Mouse (Mus musculus): ENCODE measurements at regions not wholly inside any gene's neighbourhood (a gene's known extent, or its start where the extent isn't known, plus 50 kb on each side); places are given as distances from the start of the nearest gene placed in this dataset.

DNA sequence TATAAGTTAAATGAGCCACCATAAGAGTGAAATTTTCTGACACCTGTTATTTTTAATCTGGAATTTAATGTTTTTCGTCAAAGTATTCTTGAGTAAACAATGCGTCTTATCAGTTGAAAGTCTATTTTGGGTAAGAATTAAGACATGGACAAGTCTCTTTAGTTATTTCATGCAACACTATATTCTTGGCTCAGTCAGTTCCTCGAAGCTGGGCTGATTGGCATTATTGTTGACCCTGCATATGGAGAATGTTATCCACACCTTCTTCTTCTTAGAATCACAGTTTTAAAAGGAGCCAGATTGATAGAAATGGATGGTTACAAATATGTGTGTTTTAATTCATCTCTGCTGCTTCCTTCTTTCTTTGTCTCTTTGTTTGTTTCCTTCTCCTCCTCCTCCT lies 289.5 kb upstream of the Meox2 start:
- 60% methylated on average over 3 of the region's 3 CpGs for WGBS
- no peak for DNase-seq
- no peaks in the 10 kb centered on the region for H3K4me1 ChIP-seq (ENCODE audit: control insufficient read depth, insufficient read depth, low read length)
- no peak overlapping the region for H3K4me3 ChIP-seq (replicated peaks; ENCODE audit: extremely low read depth, low read depth, low read length)
- TF ChIP-seq CTCF (IDR thresholded peaks at IDR 0.05; ENCODE audit: insufficient read depth, low read length) (no peak), POLR2A (IDR thresholded peaks at IDR 0.05; ENCODE audit: borderline replicate concordance, extremely low read depth, low read depth, low read length) (no peak)

DNA sequence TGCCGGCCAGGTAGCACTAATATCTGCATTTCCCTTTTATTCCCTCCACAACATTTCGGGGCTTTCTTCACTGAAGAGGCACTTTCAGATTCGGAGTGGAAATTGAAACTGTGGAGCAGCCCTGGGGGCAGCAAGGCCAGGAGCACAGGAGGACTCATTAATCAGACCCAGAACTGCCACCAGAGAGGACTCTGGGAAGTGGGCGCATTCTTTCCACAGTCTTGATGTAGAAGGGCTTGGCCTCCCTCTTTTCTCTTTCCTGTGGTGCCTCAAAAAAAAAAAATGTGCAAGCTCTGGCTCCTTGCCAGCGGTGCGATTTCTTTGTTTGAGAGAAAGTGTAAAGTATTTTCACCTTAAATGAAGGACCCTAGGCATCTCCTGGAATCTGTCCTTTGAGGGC lies 281.6 kb upstream of the Meox2 start:
- Histone ChIP-seq H3K4me1 (ENCODE audit: control insufficient read depth, insufficient read depth, low read length) (no peaks in the 10 kb centered on the region), H3K4me3 (replicated peaks; ENCODE audit: extremely low read depth, low read depth, low read length) (no peak overlapping the region)
- 45% methylated on average over 6 of the region's 6 CpGs for WGBS
- no peak for DNase-seq
- TF ChIP-seq POLR2A (IDR thresholded peaks at IDR 0.05; ENCODE audit: borderline replicate concordance, extremely low read depth, low read depth, low read length), result no peak
- TF ChIP-seq CTCF (IDR thresholded peaks at IDR 0.05; ENCODE audit: insufficient read depth, low read length), result no peak

DNA sequence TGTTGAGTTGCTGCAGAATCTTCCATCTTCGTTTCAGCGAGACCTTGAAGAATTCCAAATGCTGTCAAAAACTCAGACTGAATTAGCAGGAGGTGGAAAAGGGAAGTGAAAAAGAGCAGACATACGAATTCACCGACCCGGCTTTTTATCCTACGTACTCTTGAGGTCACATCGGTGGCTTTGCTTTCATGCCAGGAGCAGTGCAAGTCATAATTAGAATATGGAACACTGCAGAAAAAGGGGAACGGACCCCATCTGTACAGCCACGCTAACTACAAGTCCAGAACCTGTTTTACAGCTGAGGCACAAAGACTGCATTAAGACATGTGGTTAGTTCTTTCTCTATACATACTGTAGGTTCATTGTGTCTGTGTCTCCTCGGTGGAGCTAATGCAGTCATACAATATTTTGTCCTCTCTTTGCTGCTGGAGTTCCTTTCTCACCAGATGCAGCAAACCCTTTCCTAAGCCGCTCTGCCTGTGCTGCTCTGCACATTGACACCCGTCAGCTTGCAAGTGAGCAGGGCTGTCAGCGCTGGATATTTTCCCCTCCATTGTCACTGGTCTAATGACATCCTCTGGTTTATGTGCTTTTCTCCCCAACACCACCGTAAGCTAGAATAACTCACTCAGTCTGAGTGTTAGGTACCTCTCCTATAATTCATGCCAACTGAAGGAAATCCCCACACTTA lies 276.9 kb upstream of the Meox2 start:
- Histone ChIP-seq H3K4me3 (replicated peaks; ENCODE audit: extremely low read depth, low read depth, low read length) (no peak overlapping the region), H3K4me1 (ENCODE audit: control insufficient read depth, insufficient read depth, low read length) (no peaks in the 10 kb centered on the region)
- WGBS, result 76% methylated on average over 14 of the region's 14 CpGs
- no peak for TF ChIP-seq POLR2A (IDR thresholded peaks at IDR 0.05; ENCODE audit: borderline replicate concordance, extremely low read depth, low read depth, low read length)
- TF ChIP-seq CTCF (IDR thresholded peaks at IDR 0.05; ENCODE audit: insufficient read depth, low read length), result no peak
- DNase-seq, result no peak

DNA sequence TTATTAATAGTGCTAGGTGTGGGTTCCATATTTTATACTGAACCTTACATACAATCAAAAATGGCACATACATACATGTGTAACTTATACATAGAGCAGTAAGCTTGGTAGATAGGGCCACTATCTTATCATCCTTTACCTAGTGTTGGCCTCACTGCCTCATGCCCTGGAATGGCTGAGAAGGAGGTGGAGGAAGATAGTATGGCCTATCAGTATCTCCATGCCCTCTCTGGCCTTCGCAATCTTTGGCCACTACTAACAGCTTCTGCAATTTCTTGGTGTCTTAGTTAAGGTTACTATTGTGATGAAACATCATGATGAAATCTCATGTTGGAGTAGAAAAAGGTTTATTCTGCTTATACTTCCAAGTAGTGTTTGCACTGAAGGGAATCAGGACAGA lies 265.4 kb upstream of the Meox2 start:
- no peak overlapping the region for H3K4me3 ChIP-seq (replicated peaks; ENCODE audit: extremely low read depth, low read depth, low read length)
- no peak for DNase-seq
- 86% methylated on average over 1 of the region's 1 CpGs for WGBS
- TF ChIP-seq POLR2A (IDR thresholded peaks at IDR 0.05; ENCODE audit: borderline replicate concordance, extremely low read depth, low read depth, low read length) (no peak), CTCF (IDR thresholded peaks at IDR 0.05; ENCODE audit: insufficient read depth, low read length) (no peak)
- H3K4me1 ChIP-seq (ENCODE audit: control insufficient read depth, insufficient read depth, low read length), result no peaks in the 10 kb centered on the region

DNA sequence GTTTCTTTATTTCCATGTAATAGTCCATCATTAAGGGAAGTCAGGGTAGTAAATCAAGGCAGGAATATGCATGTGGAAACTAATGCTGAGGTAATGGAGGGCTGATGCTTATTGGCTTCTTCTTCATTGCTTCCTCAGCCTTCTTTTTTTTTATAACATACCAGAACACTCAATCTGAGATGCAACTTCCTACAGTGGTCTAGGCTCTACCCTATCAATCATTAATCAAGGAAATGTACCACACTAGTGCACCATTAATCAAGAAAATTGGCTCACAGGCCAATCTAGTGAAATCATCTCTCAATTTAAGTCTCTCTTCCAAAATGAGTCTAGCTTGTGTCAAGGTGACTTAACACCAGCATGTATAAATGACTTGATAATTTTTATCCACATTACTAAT lies 263.2 kb upstream of the Meox2 start:
- TF ChIP-seq CTCF (IDR thresholded peaks at IDR 0.05; ENCODE audit: insufficient read depth, low read length) (no peak), POLR2A (IDR thresholded peaks at IDR 0.05; ENCODE audit: borderline replicate concordance, extremely low read depth, low read depth, low read length) (no peak)

DNA sequence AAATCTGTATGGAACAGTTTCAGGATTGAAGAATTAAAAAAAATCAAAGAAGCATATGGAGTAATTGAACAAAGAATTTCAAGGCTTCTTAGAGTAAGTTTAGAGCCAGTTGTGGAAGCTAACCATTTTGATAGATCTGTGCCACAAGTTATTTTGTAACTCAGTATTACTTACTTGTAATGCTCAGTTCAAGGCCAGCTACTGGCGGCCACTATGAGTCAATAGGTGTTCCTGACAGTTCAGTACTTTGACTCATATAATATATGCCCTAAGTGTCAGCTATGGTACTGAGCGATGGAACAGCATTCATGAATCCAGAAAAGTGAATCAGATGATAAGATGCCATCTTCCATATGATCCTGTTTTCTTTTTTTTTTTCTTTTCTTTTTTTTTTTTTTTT lies 259.3 kb upstream of the Meox2 start:
- DNase-seq, result no peak
- Histone ChIP-seq H3K4me1 (ENCODE audit: control insufficient read depth, insufficient read depth, low read length) (no peaks in the 10 kb centered on the region), H3K4me3 (replicated peaks; ENCODE audit: extremely low read depth, low read depth, low read length) (no peak overlapping the region)
- TF ChIP-seq CTCF (IDR thresholded peaks at IDR 0.05; ENCODE audit: insufficient read depth, low read length), result no peak
- no peak for TF ChIP-seq POLR2A (IDR thresholded peaks at IDR 0.05; ENCODE audit: borderline replicate concordance, extremely low read depth, low read depth, low read length)
- WGBS, result 96% methylated on average over 2 of the region's 2 CpGs

More for the DNA sequence above, 263.2 kb upstream of the Meox2 start:
- no peak for DNase-seq
- Histone ChIP-seq H3K4me1 (ENCODE audit: control insufficient read depth, insufficient read depth, low read length) (no peaks in the 10 kb centered on the region), H3K4me3 (replicated peaks; ENCODE audit: extremely low read depth, low read depth, low read length) (no peak overlapping the region)

DNA sequence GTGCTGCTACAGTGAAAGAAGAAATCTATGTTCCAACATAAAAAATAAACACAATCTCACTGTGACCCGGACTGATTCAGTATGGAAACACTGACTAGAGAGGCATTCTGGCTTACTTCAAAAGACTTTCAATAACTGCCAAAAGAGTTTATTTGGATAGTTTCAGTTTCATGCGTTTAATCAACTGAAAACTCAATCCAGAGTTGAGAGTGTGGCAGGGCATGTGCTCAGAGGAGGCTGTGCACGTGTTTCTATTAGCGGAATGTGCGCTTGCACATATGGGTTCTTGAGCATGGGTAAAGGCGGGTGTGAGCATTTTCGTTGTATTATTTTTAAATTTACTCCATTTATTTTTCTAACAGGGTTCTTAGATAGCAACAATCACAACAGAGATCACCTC lies 245.2 kb upstream of the Meox2 start:
- Histone ChIP-seq H3K4me1 (ENCODE audit: control insufficient read depth, insufficient read depth, low read length) (no peaks in the 10 kb centered on the region), H3K4me3 (replicated peaks; ENCODE audit: extremely low read depth, low read depth, low read length) (no peak overlapping the region)
- TF ChIP-seq POLR2A (IDR thresholded peaks at IDR 0.05; ENCODE audit: borderline replicate concordance, extremely low read depth, low read depth, low read length) (no peak), CTCF (IDR thresholded peaks at IDR 0.05; ENCODE audit: insufficient read depth, low read length) (no peak)
- 63% methylated on average over 7 of the region's 7 CpGs for WGBS
- no peak for DNase-seq

DNA sequence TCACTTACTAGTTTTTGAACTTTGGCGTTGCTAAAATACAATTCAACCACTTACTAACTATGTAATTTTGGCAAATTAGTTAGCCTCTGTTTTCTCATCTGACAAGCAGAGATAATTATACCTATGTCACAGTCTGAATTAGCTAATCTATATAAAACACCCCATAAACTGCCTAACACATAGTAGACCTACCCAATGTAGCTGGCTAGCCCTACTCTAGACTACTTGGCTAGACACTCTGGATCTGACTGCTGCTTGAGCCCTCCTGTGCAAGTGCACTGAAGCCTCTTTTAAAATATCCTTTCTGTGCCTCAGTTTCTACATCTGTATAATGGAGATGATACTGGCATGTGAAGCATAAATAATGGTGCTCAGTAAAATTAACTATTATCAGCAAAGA lies 227.6 kb upstream of the Meox2 start:
- TF ChIP-seq POLR2A (IDR thresholded peaks at IDR 0.05; ENCODE audit: borderline replicate concordance, extremely low read depth, low read depth, low read length), result no peak
- no peak for TF ChIP-seq CTCF (IDR thresholded peaks at IDR 0.05; ENCODE audit: insufficient read depth, low read length)

DNA sequence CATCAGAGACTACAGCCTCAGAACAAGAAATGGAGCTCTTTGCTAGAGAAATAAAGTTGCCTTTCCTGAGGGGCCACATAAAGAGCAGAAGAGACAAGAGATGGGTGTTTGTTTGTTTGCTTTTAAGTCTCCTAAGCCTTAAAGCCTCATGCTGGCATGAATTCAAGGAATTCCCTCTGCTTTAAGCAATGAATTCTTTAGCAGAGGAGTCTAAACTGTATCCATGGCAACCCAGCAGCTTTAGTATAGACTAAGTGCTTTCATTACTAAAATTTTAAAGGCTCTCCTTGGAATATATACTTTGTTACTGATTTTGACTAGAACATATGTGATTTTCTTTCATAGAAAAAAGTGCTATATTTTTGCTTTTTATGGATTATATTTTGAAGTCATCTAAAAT lies 195.0 kb upstream of the Meox2 start:
- TF ChIP-seq POLR2A (IDR thresholded peaks at IDR 0.05; ENCODE audit: borderline replicate concordance, extremely low read depth, low read depth, low read length) (no peak), CTCF (IDR thresholded peaks at IDR 0.05; ENCODE audit: insufficient read depth, low read length) (no peak)
- H3K4me1 ChIP-seq (ENCODE audit: control insufficient read depth, insufficient read depth, low read length), result no peaks in the 10 kb centered on the region
- no peak for DNase-seq
- H3K4me3 ChIP-seq (replicated peaks; ENCODE audit: extremely low read depth, low read depth, low read length), result no peak overlapping the region

More for the DNA sequence above, 227.6 kb upstream of the Meox2 start:
- Histone ChIP-seq H3K4me3 (replicated peaks; ENCODE audit: extremely low read depth, low read depth, low read length) (no peak overlapping the region), H3K4me1 (ENCODE audit: control insufficient read depth, insufficient read depth, low read length) (no peaks in the 10 kb centered on the region)
- 85% methylated on average over 1 of the region's 1 CpGs for WGBS
- no peak for DNase-seq

DNA sequence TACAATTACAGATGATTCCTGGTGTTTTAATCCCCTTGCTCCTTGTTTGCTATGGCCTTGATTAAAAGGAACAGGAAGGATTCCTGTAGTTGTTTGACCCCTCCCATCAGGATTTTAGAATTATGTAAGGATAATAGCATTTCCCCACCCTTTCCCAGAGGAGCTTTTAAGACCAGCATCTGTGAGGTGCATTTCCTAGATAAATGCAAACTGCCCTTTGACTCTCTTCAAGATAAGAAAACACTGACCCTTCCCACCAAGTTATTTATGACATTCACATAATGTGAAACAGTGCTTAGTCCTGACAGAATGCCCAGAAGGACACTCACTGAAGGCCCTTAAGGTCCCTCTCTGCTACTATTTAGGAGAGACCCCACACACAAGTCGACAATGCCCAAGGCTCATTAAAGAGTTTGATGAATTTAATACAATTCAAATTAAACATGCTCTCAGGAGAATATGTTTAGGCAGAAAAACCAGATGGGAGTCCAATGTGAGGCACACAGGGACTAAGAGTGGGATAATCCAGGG lies 190.7 kb upstream of the Meox2 start:
- no peak for TF ChIP-seq POLR2A (IDR thresholded peaks at IDR 0.05; ENCODE audit: borderline replicate concordance, extremely low read depth, low read depth, low read length)
- no peak for TF ChIP-seq CTCF (IDR thresholded peaks at IDR 0.05; ENCODE audit: insufficient read depth, low read length)
- Histone ChIP-seq H3K4me1 (ENCODE audit: control insufficient read depth, insufficient read depth, low read length) (no peaks in the 10 kb centered on the region), H3K4me3 (replicated peaks; ENCODE audit: extremely low read depth, low read depth, low read length) (no peak overlapping the region)
- 46% methylated on average over 1 of the region's 1 CpGs for WGBS
- no peak for DNase-seq

Data from lung, adult 2 months (tissue).